Mouse (Mus musculus): Measurements from ENCODE around the gene Gm10142.
"Not testable (repeated sequence)": the region's sequence is repeated elsewhere in the genome, so short reads cannot be mapped to it uniquely, and the experiment has no call there.

Gm10142 gene

GRCm38 (mm10) chr10:77741924-77742688 lies 26.5 kb downstream of the Gm10142 start, which contains the start of gene Gm18596:
Gene Gm18596, minus strand, starts transcription at chr10:77742638.
- DNase-seq, result not testable (repeated sequence)

DNA sequence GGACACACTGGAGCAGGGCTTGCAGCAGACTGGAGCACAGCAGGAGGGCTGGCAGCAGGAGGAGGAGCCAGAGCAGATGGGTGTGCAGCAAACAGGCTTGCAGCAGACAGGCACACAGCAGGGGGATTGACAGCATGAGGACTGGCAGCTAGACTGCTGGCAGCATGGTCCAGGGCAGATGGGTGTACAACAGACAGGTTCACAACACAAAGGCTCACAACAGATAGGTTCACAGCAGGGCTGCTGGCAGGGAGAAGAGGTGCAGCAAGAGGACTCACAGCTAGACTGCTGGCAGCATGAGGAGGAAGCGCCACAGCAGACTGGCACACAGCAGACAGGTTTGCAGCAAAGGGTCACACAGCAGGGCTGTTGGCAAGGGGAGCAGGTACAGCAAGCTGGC lies 35.1 kb downstream of the Gm10142 start:
- not testable (repeated sequence) for DNase-seq

- not testable (repeated sequence) for DNase-seq
These were observed 35.6 kb downstream of the Gm10142 start, which contains the start of gene Gm9736 for GRCm38 (mm10) chr10:77751254-77751653. Gene Gm9736, minus strand, starts transcription at chr10:77751354.

DNA sequence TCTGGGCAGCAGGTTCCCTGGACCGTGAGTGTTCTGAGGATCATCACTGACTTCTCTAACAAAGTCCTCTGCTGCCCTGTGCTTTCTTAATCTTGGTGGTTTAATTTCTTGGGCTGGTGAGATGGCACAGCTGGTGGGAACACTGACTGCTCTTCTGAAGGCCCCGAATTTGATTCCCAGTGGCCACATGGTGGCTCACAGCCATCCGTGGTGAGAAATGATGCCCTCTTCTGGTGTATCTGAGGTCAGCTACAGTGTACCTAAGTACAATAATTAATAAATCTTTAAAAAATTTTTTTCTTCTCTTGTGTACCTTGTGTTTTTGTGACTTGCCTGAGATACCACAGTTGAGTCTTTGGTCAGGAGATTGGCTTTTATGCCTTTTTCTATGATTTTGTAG lies 36.7 kb downstream of the Gm10142 start:
- DNase-seq, result not testable (repeated sequence)

DNA sequence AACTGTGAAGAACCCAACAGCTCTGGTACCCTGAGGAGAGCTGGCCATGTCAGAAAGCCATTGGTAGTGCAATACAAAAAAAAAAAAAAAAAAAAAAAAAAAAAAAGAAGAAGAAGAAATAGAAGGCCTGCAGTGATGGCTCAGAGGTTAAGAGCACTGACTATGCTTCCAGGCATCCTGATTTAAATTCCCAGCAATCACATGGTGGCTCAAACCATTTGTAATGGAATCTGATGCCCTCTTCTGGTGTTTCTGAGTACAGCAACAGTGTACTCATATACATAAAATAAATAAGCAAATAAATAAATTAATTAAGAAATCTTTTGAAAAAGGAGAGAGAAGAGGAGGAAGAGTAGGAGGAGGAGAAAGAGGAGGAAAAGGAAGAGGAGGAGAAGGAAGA lies 37.8 kb downstream of the Gm10142 start:
- DNase-seq, result no peak

- not testable (repeated sequence) for DNase-seq
These were observed 44.0 kb downstream of the Gm10142 start, which contains the start of gene Gm3233 for GRCm38 (mm10) chr10:77759582-77759981. Gene Gm3233, minus strand, starts transcription at chr10:77759682.
